Mouse (Mus musculus) brain, adult 10 weeks (tissue): Measurements from ENCODE around the gene Naga. TPM values are rescaled to one million over a fixed set of nuclear protein-coding genes. Genes with fewer than 3 reads are reported as not detected.

Experiments used
- polyA plus RNA-seq: library from polyadenylated mRNA; stranded (reverse); fragments of 350-450 nt; fragmentation: Illumina TruSeq; extraction: RNeasy Lipid Tissue Mini Kit (QIAGEN cat#74804); gene quantifications from one replicate; pipeline ENCODE4 v1.2.3, GENCODE M21; 2015; ENCODE audit warnings: low read depth, low replicate concordance

Naga gene
- 30.5 TPM for polyA plus RNA-seq

GRCm38 (mm10) chr15:82338593-82339112 lies at the start of gene Naga, which contains the start of the genes Pheta2 and Smdt1:
Gene Naga, minus strand, starts transcription at chr15:82338925.
Gene Pheta2, plus strand, starts transcription at chr15:82338942.
Gene Smdt1, plus strand, starts transcription at chr15:82338959.

GRCm38 (mm10) chr15:82379871-82380713 lies 41.4 kb upstream of the Naga start, which contains the start of gene Cyp2d22:
Gene Cyp2d22, minus strand, starts transcription at chr15:82380260.

GRCm38 (mm10) chr15:82354126-82354945 lies 15.6 kb upstream of the Naga start, which contains the start of gene Ndufa6:
Gene Ndufa6, minus strand, starts transcription at chr15:82354322.

GRCm38 (mm10) chr15:82298764-82299561 lies 39.8 kb downstream of the Naga start, which contains the start of gene Wbp2nl:
Gene Wbp2nl, plus strand, starts transcription at chr15:82298954.

Other genes starting within 250 kb of the Naga start
- 12.6 TPM for gene Ccdc134, start 211.0 kb downstream of the Naga start, polyA plus RNA-seq
- 117 TPM for gene Srebf2, start 191.7 kb downstream of the Naga start, polyA plus RNA-seq
- gene Shisa8, start 126.1 kb downstream of the Naga start, polyA plus RNA-seq = 1.4 TPM
- 0.34 TPM for gene Tnfrsf13c, start 114.6 kb downstream of the Naga start, polyA plus RNA-seq
- gene Cenpm, start 94.2 kb downstream of the Naga start, polyA plus RNA-seq = 3.3 TPM
- gene 1500009C09Rik, start 86.5 kb downstream of the Naga start, polyA plus RNA-seq = 125 TPM
- 440 TPM for gene Sept3, start 64.0 kb downstream of the Naga start, polyA plus RNA-seq
- not detected for gene Wbp2nl, start 40.0 kb downstream of the Naga start, polyA plus RNA-seq
- gene Pheta2, start within 50 bp of the Naga start, polyA plus RNA-seq = 0.82 TPM
- 261 TPM for gene Smdt1, start within 50 bp of the Naga start, polyA plus RNA-seq
- 395 TPM for gene Ndufa6, start 15.4 kb upstream of the Naga start, polyA plus RNA-seq
- 23.5 TPM for gene Cyp2d22, start 41.3 kb upstream of the Naga start, polyA plus RNA-seq
- gene Cyp2d11, start 55.1 kb upstream of the Naga start, polyA plus RNA-seq = not detected
- not detected for gene Cyp2d10, start 68.3 kb upstream of the Naga start, polyA plus RNA-seq
- not detected for gene Cyp2d9, start 94.5 kb upstream of the Naga start, polyA plus RNA-seq
- gene Cyp2d12, start 216.1 kb upstream of the Naga start, polyA plus RNA-seq = not detected